Mouse (Mus musculus): ENCODE results near the gene Hes2. TPM values are rescaled to one million over a fixed set of nuclear protein-coding genes. Genes with fewer than 3 reads are reported as not detected.

The Hes2 gene
- polyA plus RNA-seq, 1 experiment from 2014 or later = 0.55 TPM

DNA sequence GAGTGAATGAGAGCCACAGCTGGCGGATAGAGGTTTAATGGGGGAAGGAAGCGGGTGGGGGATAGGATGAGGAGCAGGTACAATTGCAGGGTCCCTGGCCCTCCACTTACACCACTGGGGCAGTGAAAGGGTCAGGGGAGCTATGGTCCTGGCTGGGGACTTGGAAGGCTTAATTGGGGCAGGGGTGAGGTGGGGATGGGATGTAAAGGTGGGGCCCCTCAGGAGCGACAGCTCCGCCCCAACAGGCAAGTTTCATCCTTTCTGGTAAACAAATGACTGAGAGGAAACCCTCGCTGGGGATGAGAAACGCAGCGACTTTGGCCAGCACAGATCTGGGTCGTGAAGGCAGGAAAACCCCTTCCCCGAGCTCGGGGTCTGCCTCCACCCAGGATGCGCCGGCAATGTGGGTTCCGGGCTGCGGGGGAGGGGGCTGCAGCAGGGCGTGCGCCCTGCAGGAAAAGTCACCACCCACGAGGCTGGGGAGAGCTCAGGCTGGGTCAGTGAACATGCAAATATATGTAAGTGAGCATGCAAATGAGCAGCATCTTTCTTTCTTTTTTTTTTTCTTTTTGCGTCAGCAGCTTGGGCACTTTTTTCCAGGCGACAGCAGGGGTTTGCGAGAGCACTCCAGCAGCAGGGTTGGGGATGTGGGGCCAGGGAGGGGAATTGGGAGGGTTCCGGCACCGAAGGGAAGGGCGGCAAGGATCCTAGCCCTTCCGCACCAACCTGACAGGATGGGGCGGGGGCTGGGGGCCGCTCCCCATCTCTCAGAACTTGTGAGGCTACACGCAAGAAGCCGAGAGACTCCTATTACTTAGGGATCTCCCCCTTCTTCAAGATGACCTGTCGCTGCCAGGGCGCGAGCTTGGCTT, 38.1 kb upstream of the Hes2 start:
- Histone ChIP-seq H3K4me2 (replicated peaks; ENCODE audit: low read depth, low read length) (peak overlapping the region; percentile 27), H3K4me3 (ENCODE audit: low read depth, low read length) (peak overlapping the region; percentile 10; the same call in 1 of the 2 replicates), H3K36me3 (ENCODE audit: control insufficient read depth, insufficient read depth, low read length) (no peaks in the 10 kb centered on the region), H3K27ac (ENCODE audit: low read length) (no peak overlapping the region), H3K9ac (replicated peaks; ENCODE audit: low read depth, low read length) (no peak overlapping the region), H3K27me3 (ENCODE audit: control insufficient read depth, insufficient read depth, low read length) (peaks cover 64% of the 10 kb centered on the region), H3K9me3 (ENCODE audit: control insufficient read depth, low read depth, low read length) (no peaks in the 10 kb centered on the region), H3K4me1 (ENCODE audit: control insufficient read depth, insufficient read depth, low read length) (peaks cover 30% of the 10 kb centered on the region)
- no peak for ATAC-seq (ENCODE audit: insufficient number of reproducible peaks, insufficient read depth, low FRiP score, low read depth)
- WGBS = 1% methylated on average over 30 of the region's 31 CpGs

DNA sequence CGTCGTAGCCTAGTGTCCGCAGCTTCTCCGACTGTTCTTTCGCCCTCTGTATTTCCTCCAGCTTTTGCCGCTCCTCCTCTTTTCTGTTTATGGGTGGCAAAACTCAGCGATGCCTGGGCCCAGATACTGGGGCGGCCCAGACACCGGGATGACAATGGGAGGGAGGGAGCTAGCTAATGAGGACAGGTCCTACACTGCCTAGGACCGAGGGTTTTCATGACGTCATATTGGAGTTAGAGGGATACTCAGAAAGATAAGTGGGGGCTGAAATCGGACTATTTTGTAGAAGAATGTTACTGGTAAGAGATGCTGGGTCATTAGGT, 37.5 kb upstream of the Hes2 start:
- Histone ChIP-seq H3K9me3 (ENCODE audit: control insufficient read depth, low read depth, low read length) (no peaks in the 10 kb centered on the region), H3K4me2 (replicated peaks; ENCODE audit: low read depth, low read length) (peak overlapping the region; percentile 27; the same call in 1 of the 2 replicates), H3K9ac (replicated peaks; ENCODE audit: low read depth, low read length) (no peak overlapping the region), H3K4me1 (ENCODE audit: control insufficient read depth, insufficient read depth, low read length) (peaks cover 27% of the 10 kb centered on the region), H3K27ac (ENCODE audit: low read length) (no peak overlapping the region), H3K27me3 (ENCODE audit: control insufficient read depth, insufficient read depth, low read length) (peaks cover 70% of the 10 kb centered on the region), H3K4me3 (ENCODE audit: low read depth, low read length) (peak overlapping the region; percentile 10; the same call in 1 of the 2 replicates), H3K36me3 (ENCODE audit: control insufficient read depth, insufficient read depth, low read length) (no peaks in the 10 kb centered on the region)
- 3% methylated on average over 12 of the region's 12 CpGs for WGBS
- no peak for ATAC-seq (ENCODE audit: insufficient number of reproducible peaks, insufficient read depth, low FRiP score, low read depth)

DNA sequence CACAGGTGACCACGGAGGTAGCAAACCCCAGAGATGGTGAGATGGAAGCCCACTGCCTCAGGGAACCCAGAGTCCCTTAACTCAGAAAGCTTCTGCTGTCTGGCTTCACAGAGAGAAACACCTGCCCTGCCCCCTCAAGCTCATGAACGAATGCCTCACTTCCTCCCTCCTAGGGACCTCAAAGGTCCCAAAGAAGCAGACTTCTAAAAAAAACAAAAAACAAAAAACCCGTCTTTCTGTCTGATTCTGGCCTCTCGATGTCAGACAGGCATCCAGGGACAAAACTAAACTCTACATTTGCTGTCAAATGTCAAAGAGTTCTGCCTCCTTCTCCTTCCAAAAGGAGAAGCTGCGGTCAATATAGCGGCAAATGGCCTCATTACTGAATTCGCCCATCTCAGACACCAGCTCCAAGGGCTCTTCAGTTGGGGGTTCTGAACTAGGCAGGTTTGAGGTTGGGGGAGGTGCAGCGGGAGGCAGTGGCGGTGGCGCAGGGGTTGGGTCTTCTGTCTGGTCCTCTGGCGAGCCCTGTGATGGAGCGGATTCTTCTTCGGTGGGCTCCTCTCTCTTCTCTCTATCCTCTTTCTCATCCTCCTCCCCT, 34.2 kb upstream of the Hes2 start:
- Histone ChIP-seq H3K4me2 (replicated peaks; ENCODE audit: low read depth, low read length) (no peak overlapping the region), H3K9ac (replicated peaks; ENCODE audit: low read depth, low read length) (no peak overlapping the region), H3K4me3 (ENCODE audit: low read depth, low read length) (no peak overlapping the region), H3K27ac (ENCODE audit: low read length) (no peak overlapping the region), H3K27me3 (ENCODE audit: control insufficient read depth, insufficient read depth, low read length) (peaks cover 82% of the 10 kb centered on the region), H3K9me3 (ENCODE audit: control insufficient read depth, low read depth, low read length) (no peaks in the 10 kb centered on the region), H3K36me3 (ENCODE audit: control insufficient read depth, insufficient read depth, low read length) (no peaks in the 10 kb centered on the region), H3K4me1 (ENCODE audit: control insufficient read depth, insufficient read depth, low read length) (peaks cover 21% of the 10 kb centered on the region)
- no peak for ATAC-seq (ENCODE audit: insufficient number of reproducible peaks, insufficient read depth, low FRiP score, low read depth)
- 42% methylated on average over 13 of the region's 13 CpGs for WGBS

DNA sequence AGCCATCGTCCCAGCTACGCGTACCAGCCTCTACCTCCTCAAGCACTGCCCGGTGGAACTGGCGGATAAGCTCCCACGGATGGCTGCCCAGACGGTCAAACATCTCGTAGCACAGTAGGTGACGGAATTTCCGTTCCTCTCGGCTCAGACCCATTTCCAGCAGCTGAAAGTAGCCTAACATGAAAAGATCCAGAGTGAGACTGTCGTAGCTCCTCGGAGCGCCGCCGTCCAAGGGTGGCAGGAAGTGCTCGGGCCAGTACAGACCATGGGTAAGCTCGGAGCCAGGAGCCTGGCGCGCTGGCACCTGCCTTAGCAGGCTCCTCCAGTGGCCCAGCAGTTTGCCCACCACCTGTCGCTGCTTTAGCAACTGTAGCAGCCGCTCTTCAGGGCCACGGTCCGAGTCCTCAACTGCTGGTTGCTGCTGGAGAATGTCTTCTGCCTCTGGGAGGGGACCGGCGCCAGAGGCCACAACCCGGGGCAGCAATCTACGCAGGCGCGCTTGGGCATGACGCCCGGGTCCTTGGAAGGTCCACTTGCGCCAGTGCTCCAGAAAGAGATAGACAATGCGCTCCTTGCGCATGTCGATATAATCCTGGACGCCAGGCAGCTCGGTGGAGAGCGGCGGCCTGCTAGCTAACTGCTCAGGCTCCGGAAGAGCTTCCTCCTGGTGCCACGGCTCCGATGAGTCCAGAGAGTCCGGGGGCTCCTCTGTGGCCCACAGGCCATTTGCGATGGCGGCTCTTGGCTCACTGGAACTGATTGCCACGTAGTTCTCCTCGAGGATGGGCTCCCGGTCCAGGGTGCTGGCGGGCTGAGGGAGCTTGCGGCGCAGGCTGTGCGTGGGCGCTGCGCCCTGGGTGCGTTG, 33.3 kb upstream of the Hes2 start:
- 23% methylated on average over 56 of the region's 56 CpGs for WGBS
- Histone ChIP-seq H3K36me3 (ENCODE audit: control insufficient read depth, insufficient read depth, low read length) (no peaks in the 10 kb centered on the region), H3K27me3 (ENCODE audit: control insufficient read depth, insufficient read depth, low read length) (peaks cover 81% of the 10 kb centered on the region), H3K4me3 (ENCODE audit: low read depth, low read length) (peak overlapping the region; percentile 17), H3K9me3 (ENCODE audit: control insufficient read depth, low read depth, low read length) (no peaks in the 10 kb centered on the region), H3K9ac (replicated peaks; ENCODE audit: low read depth, low read length) (no peak overlapping the region), H3K27ac (ENCODE audit: low read length) (no peak overlapping the region), H3K4me2 (replicated peaks; ENCODE audit: low read depth, low read length) (peak overlapping the region; percentile 27; the same call in 1 of the 2 replicates), H3K4me1 (ENCODE audit: control insufficient read depth, insufficient read depth, low read length) (peaks cover 13% of the 10 kb centered on the region)
- ATAC-seq (ENCODE audit: insufficient number of reproducible peaks, insufficient read depth, low FRiP score, low read depth) = no peak

DNA sequence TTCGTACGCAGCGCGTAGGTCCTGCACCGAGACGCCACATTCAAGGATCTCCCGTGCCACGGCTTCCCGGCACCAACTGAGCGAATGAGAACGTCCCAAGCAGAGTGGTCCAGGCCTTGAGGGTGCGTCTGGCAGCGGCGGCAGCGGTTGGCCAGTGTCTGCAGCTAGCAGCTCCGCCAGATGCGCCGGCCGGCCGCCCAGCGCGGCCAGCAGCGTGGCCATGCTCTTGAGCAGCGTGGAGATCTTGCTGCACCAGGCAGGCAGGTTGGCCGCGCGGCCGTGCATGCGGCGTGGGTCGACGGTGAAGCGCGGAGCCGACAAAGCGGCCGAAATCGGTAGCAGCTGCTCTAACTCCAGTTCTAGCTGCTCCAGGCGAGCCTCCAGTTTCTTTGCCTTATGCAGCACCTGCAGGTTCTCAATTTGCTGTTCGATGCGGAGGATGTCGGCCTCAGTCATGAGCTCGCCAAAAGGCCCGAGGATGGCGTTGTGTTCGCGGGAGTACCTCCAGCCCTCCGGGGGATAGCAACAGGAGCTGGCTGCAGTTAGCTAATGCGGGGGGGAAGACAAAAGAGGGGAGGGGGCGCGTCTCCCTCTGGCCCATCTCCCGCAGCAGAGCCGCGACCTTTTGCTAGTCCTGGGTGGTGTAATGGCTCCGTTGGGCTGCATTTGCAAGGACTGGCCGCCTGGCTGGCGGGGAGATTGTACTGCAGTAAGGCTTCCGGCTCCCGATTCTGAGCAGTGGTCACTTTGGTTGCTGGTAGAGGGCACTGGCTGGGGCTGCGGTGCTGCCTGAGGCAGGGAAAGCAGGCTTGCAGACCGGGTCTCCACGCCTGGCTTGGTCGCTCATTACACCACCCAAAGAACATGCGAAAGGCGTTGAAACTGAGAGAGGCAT, 32.4 kb upstream of the Hes2 start:
- Histone ChIP-seq H3K36me3 (ENCODE audit: control insufficient read depth, insufficient read depth, low read length) (no peaks in the 10 kb centered on the region), H3K27ac (ENCODE audit: low read length) (no peak overlapping the region)

DNA sequence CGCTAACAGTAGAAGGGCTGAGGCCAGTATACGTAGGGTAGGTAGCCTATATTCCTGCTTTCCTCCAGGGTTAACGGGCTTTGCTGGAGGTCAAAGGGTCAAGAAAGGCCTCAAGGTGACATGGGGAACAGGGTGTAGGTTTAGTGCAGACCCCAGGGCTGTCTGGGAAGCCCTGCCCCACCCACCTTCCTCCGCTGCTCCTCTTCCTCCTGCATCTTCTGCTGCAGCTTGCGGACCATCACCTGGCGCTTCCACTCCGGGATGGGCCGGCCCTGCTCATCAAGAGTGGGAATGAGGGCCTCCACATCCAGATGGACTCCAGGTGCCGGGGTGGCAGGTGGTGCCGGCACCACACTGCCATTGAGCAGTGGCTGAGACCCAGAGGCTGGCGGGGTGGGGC, 30.8 kb upstream of the Hes2 start:
- WGBS = 86% methylated on average over 11 of the region's 11 CpGs
- H3K9ac ChIP-seq (replicated peaks; ENCODE audit: low read depth, low read length) = no peak overlapping the region
- no peak for ATAC-seq (ENCODE audit: insufficient number of reproducible peaks, insufficient read depth, low FRiP score, low read depth)
- no peak overlapping the region for H3K4me3 ChIP-seq (ENCODE audit: low read depth, low read length)
- H3K27ac ChIP-seq (ENCODE audit: low read length) = no peak overlapping the region
- H3K27me3 ChIP-seq (ENCODE audit: control insufficient read depth, insufficient read depth, low read length) = peaks cover 93% of the 10 kb centered on the region
- no peaks in the 10 kb centered on the region for H3K9me3 ChIP-seq (ENCODE audit: control insufficient read depth, low read depth, low read length)
- H3K4me1 ChIP-seq (ENCODE audit: control insufficient read depth, insufficient read depth, low read length) = peaks cover 12% of the 10 kb centered on the region; the same call in 1 of the 2 replicates
- H3K4me2 ChIP-seq (replicated peaks; ENCODE audit: low read depth, low read length) = no peak overlapping the region
- no peaks in the 10 kb centered on the region for H3K36me3 ChIP-seq (ENCODE audit: control insufficient read depth, insufficient read depth, low read length)

More for the DNA sequence above, 32.4 kb upstream of the Hes2 start:
- Histone ChIP-seq H3K9me3 (ENCODE audit: control insufficient read depth, low read depth, low read length) (no peaks in the 10 kb centered on the region), H3K4me2 (replicated peaks; ENCODE audit: low read depth, low read length) (peak overlapping the region; percentile 27; the same call in 1 of the 2 replicates), H3K4me1 (ENCODE audit: control insufficient read depth, insufficient read depth, low read length) (peaks cover 11% of the 10 kb centered on the region; the same call in 1 of the 2 replicates), H3K27me3 (ENCODE audit: control insufficient read depth, insufficient read depth, low read length) (peaks cover 84% of the 10 kb centered on the region), H3K9ac (replicated peaks; ENCODE audit: low read depth, low read length) (no peak overlapping the region), H3K4me3 (ENCODE audit: low read depth, low read length) (peak overlapping the region; percentile 17)
- no peak for ATAC-seq (ENCODE audit: insufficient number of reproducible peaks, insufficient read depth, low FRiP score, low read depth)
- 14% methylated on average over 65 of the region's 65 CpGs for WGBS

- Histone ChIP-seq H3K4me2 (replicated peaks; ENCODE audit: low read depth, low read length) (no peak overlapping the region), H3K4me1 (ENCODE audit: control insufficient read depth, insufficient read depth, low read length) (peaks cover 12% of the 10 kb centered on the region; the same call in 1 of the 2 replicates), H3K9me3 (ENCODE audit: control insufficient read depth, low read depth, low read length) (no peaks in the 10 kb centered on the region), H3K9ac (replicated peaks; ENCODE audit: low read depth, low read length) (no peak overlapping the region), H3K36me3 (ENCODE audit: control insufficient read depth, insufficient read depth, low read length) (no peaks in the 10 kb centered on the region), H3K27ac (ENCODE audit: low read length) (no peak overlapping the region), H3K4me3 (ENCODE audit: low read depth, low read length) (no peak overlapping the region), H3K27me3 (ENCODE audit: control insufficient read depth, insufficient read depth, low read length) (peaks cover 91% of the 10 kb centered on the region)
- 71% methylated on average over 5 of the region's 5 CpGs for WGBS
- ATAC-seq (ENCODE audit: insufficient number of reproducible peaks, insufficient read depth, low FRiP score, low read depth) = no peak
Observed at GRCm38 (mm10) chr4:152128784-152129183, 29.9 kb upstream of the Hes2 start.
